Mouse (Mus musculus) small intestine, adult 2 months (tissue): ENCODE data around the gene 1600002K03Rik.

Source experiments
- CTCF ChIP-seq: fragments of 200-500 bp; IDR thresholded peaks from 2 replicates; pipeline ENCODE4 v1.5.1; 2012; ENCODE audit warnings: low read depth, mild to moderate bottlenecking, control low read depth, inconsistent platforms, low read length, moderate library complexity, mixed read lengths; ENCODE audit not compliant: insufficient replicate concordance, insufficient read length; ENCODE audit errors: extremely low read depth
- POLR2A ChIP-seq: fragments of 200-500 bp; IDR thresholded peaks from 2 replicates; pipeline ENCODE4 v1.6.1; 2012; ENCODE audit warnings: low read depth, mild to moderate bottlenecking, control low read depth, inconsistent platforms, low read length, moderate library complexity

- no peak for TF ChIP-seq POLR2A
- no peak for TF ChIP-seq CTCF
Measured at GRCm38 (mm10) chr10:80180823-80181222, 8.1 kb downstream of the 1600002K03Rik start.
